Mouse (Mus musculus) CH12.LX (cell line): Measurements from ENCODE around the gene Cipc.

Source experiments
- CHD1 ChIP-seq: IDR thresholded peaks from 2 replicates; pipeline ENCODE4 v1.6.1; 2012; ENCODE audit warnings: low read depth, low read length, improper control_type of control experiment, inconsistent platforms
- CHD2 ChIP-seq: IDR thresholded peaks from 2 replicates; pipeline ENCODE4 v1.6.1; 2011; ENCODE audit warnings: low read length, improper control_type of control experiment
- CTCF ChIP-seq, 2 experiments: IDR thresholded peaks in 1 of 2; conservative IDR thresholded peaks in 1 of 2; 2 replicates each; pipeline ENCODE4 v1.5.1; 2011 to 2012; ENCODE audit warnings: low read depth in 2 of 2, low read length in 2 of 2, improper control_type of control experiment in 1 of 2, inconsistent platforms in 1 of 2, mild to moderate bottlenecking in 1 of 2, moderate library complexity in 1 of 2
- E2F4 ChIP-seq: IDR thresholded peaks from 2 replicates; pipeline ENCODE4 v1.6.1; 2011; ENCODE audit warnings: low read depth, low read length, improper control_type of control experiment; ENCODE audit not compliant: insufficient replicate concordance
- EP300 ChIP-seq: IDR thresholded peaks from 2 replicates; pipeline ENCODE4 v1.6.1; 2011; ENCODE audit warnings: low read length, improper control_type of control experiment
- ETS1 ChIP-seq: conservative IDR thresholded peaks from 2 replicates; pipeline ENCODE4 v1.6.1; 2012; ENCODE audit warnings: low read depth, mild to moderate bottlenecking, inconsistent platforms, low read length, improper control_type of control experiment, moderate library complexity
- JUN ChIP-seq: IDR thresholded peaks from 2 replicates; pipeline ENCODE4 v1.6.1; 2011; ENCODE audit warnings: low read depth, mild to moderate bottlenecking, low read length, improper control_type of control experiment, moderate library complexity; ENCODE audit not compliant: insufficient read depth
- MAX ChIP-seq: IDR thresholded peaks from 2 replicates; pipeline ENCODE4 v1.6.1; 2011; ENCODE audit warnings: low read length, improper control_type of control experiment
- MAZ ChIP-seq: IDR thresholded peaks from 2 replicates; pipeline ENCODE4 v1.6.1; 2012; ENCODE audit warnings: low read depth, mild to moderate bottlenecking, inconsistent platforms, low read length, improper control_type of control experiment, moderate library complexity
- NELFE ChIP-seq: IDR thresholded peaks from 2 replicates; pipeline ENCODE4 v1.6.1; 2011; ENCODE audit warnings: low read depth, low read length, improper control_type of control experiment
- PAX5 ChIP-seq: IDR thresholded peaks from 2 replicates; pipeline ENCODE4 v1.6.1; 2012; ENCODE audit warnings: low read length, inconsistent platforms, mixed read lengths
- POLR2A ChIP-seq: IDR thresholded peaks from 2 replicates; pipeline ENCODE4 v1.6.1; 2011; ENCODE audit warnings: low read depth, mild to moderate bottlenecking, improper control_type of control experiment, low read length
- POLR2AphosphoS2 ChIP-seq: IDR thresholded peaks from 2 replicates; pipeline ENCODE4 v1.6.1; 2011; ENCODE audit warnings: low read depth, low read length, improper control_type of control experiment
- ZNF384 ChIP-seq: IDR thresholded peaks from 2 replicates; pipeline ENCODE4 v1.6.1; 2012; ENCODE audit warnings: low read depth, low read length, improper control_type of control experiment, inconsistent platforms

GRCm38 (mm10) chr12:86950961-86951360, 4.1 kb downstream of the Cipc start:
- TF ChIP-seq EP300 (no peak), E2F4 (no peak), CTCF (conservative IDR thresholded peaks at IDR 0.05 in 1 of 2, IDR thresholded peaks at IDR 0.05 in 1 of 2; ENCODE audit: low read depth in 2 of 2, low read length in 2 of 2) (no peak), CHD2 (no peak), ZNF384 (no peak), CHD1 (no peak), NELFE (no peak), PAX5 (no peak), MAX (no peak), MAZ (no peak), POLR2A (no peak), POLR2AphosphoS2 (no peak), JUN (no peak), ETS1 (no peak)
